Mouse (Mus musculus) thymus, postnatal 36 days (tissue): ENCODE data around the gene Apoe.
A peak's percentile ranks its signal among the peaks of the same experiment; 100 is the strongest.

Source experiments
- DNase-seq, 2 experiments: peaks; one replicate each; pipeline ENCODE4 v3.0.0; 2022; ENCODE audit warnings: mixed read lengths in 2 of 2

Gene Apoe

GRCm38 (mm10) chr7:19698907-19699826 is at the start of gene Apoe:
TSS of gene Apoe (minus strand) at chr7:19699188.
- peak; percentile 30 to 56 for DNase-seq

GRCm38 (mm10) chr7:19747420-19748218 is 48.6 kb upstream of the Apoe start:
- no peak for DNase-seq

- DNase-seq = no peak
Measured at GRCm38 (mm10) chr7:19746426-19747201, 47.6 kb upstream of the Apoe start.

- no peak for DNase-seq
Measured at GRCm38 (mm10) chr7:19745971-19746370, 47.0 kb upstream of the Apoe start.

- DNase-seq = no peak
Measured at GRCm38 (mm10) chr7:19744590-19745385, 45.8 kb upstream of the Apoe start.

GRCm38 (mm10) chr7:19743791-19744190 is 44.8 kb upstream of the Apoe start:
- DNase-seq = no peak

GRCm38 (mm10) chr7:19742468-19742867 is 43.5 kb upstream of the Apoe start:
- no peak for DNase-seq

GRCm38 (mm10) chr7:19741329-19742031 is 42.5 kb upstream of the Apoe start:
- no peak for DNase-seq

- no peak for DNase-seq
Measured at GRCm38 (mm10) chr7:19740269-19740668, 41.3 kb upstream of the Apoe start.

GRCm38 (mm10) chr7:19738771-19739170 is 39.8 kb upstream of the Apoe start:
- no peak for DNase-seq

GRCm38 (mm10) chr7:19736389-19737057 is 37.5 kb upstream of the Apoe start:
- DNase-seq = no peak

GRCm38 (mm10) chr7:19734178-19734666 is 35.2 kb upstream of the Apoe start:
- DNase-seq = no peak

GRCm38 (mm10) chr7:19726541-19726940 is 27.6 kb upstream of the Apoe start:
- DNase-seq = no peak

- no peak for DNase-seq
Measured at GRCm38 (mm10) chr7:19724167-19724566, 25.2 kb upstream of the Apoe start.

- DNase-seq = no peak
Measured at GRCm38 (mm10) chr7:19722754-19723195, 23.8 kb upstream of the Apoe start.

- no peak for DNase-seq
Measured at GRCm38 (mm10) chr7:19719200-19719599, 20.2 kb upstream of the Apoe start.

GRCm38 (mm10) chr7:19718297-19718952 is 19.4 kb upstream of the Apoe start:
- DNase-seq = no peak

- no peak for DNase-seq
Measured at GRCm38 (mm10) chr7:19717346-19717745, 18.4 kb upstream of the Apoe start.

GRCm38 (mm10) chr7:19716822-19717221 is 17.8 kb upstream of the Apoe start:
- DNase-seq = no peak
